Mouse (Mus musculus): ENCODE measurements around the gene Slc4a4. TPM values are rescaled to one million over a fixed set of nuclear protein-coding genes. Genes with fewer than 3 reads are reported as not detected.

Slc4a4 gene
- polyA plus RNA-seq, 1 experiment from 2014 or later, result 4.6 TPM

DNA sequence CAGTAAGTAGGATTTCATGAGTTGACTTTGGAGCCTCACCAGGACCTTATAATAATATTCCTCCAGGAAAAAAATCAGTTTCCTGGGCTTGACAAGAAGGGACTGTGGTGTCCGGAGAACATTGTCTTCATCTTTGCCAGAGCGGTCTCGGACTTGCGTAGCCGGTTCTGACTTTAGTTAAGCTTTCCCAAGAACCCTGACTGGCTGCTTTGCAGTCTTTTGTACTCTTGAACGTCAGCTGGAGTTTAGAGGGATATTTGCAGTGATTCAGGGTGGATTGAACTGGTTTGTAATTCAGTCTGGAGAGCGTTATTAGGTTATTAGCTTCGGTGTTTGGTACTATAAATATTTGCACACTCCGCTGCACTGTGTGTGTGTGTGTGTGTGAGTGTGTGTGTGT, 31.9 kb downstream of the Slc4a4 start:
- Histone ChIP-seq H3K4me1 (replicated peaks; ENCODE audit: control insufficient read depth, insufficient read depth, low read length) (peaks cover 10% of the 10 kb centered on the region; the same call in 1 of the 2 replicates), H3K4me2 (replicated peaks; ENCODE audit: low read depth) (no peak overlapping the region), H3K27ac (ENCODE audit: low read depth, low read length) (no peak overlapping the region), H3K36me3 (ENCODE audit: control insufficient read depth, insufficient read depth) (no peaks in the 10 kb centered on the region), H3K4me3 (ENCODE audit: low read depth, low read length) (no peak overlapping the region), H3K27me3 (replicated peaks; ENCODE audit: control insufficient read depth, insufficient read depth, low read length) (no peaks in the 10 kb centered on the region), H3K9me3 (ENCODE audit: control insufficient read depth) (no peaks in the 10 kb centered on the region), H3K9ac (ENCODE audit: low read depth, low read length) (no peak overlapping the region)
- no peak for ATAC-seq
- WGBS, result 60% methylated on average over 9 of the region's 9 CpGs
- no peak for TF ChIP-seq CTCF (IDR thresholded peaks at IDR 0.05; ENCODE audit: low read depth)

DNA sequence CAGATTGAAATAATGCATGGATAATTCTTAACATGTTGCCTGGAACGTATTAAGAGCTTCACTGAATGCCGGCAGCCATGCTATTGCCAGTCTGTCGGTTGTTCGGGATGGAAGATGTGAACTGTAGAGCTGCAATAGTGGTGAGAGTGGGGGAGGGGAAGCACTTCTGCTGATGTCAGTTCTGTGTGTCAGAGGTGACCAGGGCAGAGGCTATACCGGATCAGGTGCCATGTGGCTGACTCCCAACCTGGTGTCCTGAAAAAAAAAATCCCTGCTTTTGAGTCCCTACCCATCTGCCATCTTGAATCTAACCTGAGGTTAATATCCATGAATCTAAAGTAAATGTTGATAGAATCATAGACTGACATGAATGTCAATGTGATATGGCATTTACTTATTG, 39.0 kb downstream of the Slc4a4 start:
- TF ChIP-seq CTCF (IDR thresholded peaks at IDR 0.05; ENCODE audit: low read depth), result no peak
- Histone ChIP-seq H3K4me1 (replicated peaks; ENCODE audit: control insufficient read depth, insufficient read depth, low read length) (peaks cover 3% of the 10 kb centered on the region), H3K4me2 (replicated peaks; ENCODE audit: low read depth) (no peak overlapping the region), H3K9me3 (ENCODE audit: control insufficient read depth) (no peaks in the 10 kb centered on the region), H3K36me3 (ENCODE audit: control insufficient read depth, insufficient read depth) (no peaks in the 10 kb centered on the region), H3K4me3 (ENCODE audit: low read depth, low read length) (no peak overlapping the region), H3K9ac (ENCODE audit: low read depth, low read length) (no peak overlapping the region), H3K27me3 (replicated peaks; ENCODE audit: control insufficient read depth, insufficient read depth, low read length) (no peaks in the 10 kb centered on the region), H3K27ac (ENCODE audit: low read depth, low read length) (no peak overlapping the region)
- WGBS, result 89% methylated on average over 5 of the region's 5 CpGs
- ATAC-seq, result no peak

DNA sequence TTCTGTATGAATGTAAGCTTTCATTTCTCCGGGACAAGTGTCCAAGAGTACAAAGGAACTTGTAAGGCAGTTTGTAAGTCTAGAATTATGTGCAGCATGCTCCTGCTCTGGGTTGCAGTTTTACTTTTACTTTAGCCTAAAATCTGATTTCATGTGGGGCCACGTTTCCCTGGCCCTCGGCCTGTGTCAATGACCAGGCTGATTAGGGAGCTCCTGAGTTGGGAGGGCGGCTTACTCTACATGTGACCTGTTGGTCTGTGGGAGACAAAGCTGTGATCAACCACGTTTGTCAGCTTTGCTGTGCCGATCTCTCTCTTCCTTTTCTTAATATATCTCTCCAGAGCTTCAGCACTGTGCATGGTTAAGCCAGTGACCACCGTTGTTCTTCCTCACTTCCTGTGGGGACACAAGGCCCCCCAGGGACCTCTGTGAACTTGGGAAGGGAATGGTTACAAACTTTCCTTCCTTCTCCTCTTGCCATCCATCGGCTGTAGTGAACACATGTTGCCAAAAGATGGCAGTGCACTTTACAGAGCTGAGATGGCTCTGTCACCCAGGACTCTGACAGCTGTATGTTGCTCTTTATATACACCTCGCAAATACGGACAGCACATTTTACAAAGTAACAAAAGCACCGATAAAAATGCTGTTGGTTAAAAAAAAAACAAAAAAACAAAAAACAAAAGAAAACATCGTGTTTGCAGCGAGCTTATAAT, 41.7 kb downstream of the Slc4a4 start:
- H3K4me1 ChIP-seq (replicated peaks; ENCODE audit: control insufficient read depth, insufficient read depth, low read length), result peaks cover 8% of the 10 kb centered on the region
- H3K9ac ChIP-seq (ENCODE audit: low read depth, low read length), result no peak overlapping the region
- no peaks in the 10 kb centered on the region for H3K36me3 ChIP-seq (ENCODE audit: control insufficient read depth, insufficient read depth)
- TF ChIP-seq CTCF (IDR thresholded peaks at IDR 0.05; ENCODE audit: low read depth), result peak; percentile 90
- no peaks in the 10 kb centered on the region for H3K27me3 ChIP-seq (replicated peaks; ENCODE audit: control insufficient read depth, insufficient read depth, low read length)
- no peak overlapping the region for H3K27ac ChIP-seq (ENCODE audit: low read depth, low read length)
- H3K9me3 ChIP-seq (ENCODE audit: control insufficient read depth), result no peaks in the 10 kb centered on the region
- 33% methylated on average over 13 of the region's 13 CpGs for WGBS
- no peak for ATAC-seq
- no peak overlapping the region for H3K4me3 ChIP-seq (ENCODE audit: low read depth, low read length)
- H3K4me2 ChIP-seq (replicated peaks; ENCODE audit: low read depth), result peak overlapping the region; percentile 43

- peak; percentile 50 for TF ChIP-seq CTCF (IDR thresholded peaks at IDR 0.05; ENCODE audit: low read depth)
- Histone ChIP-seq H3K4me2 (replicated peaks; ENCODE audit: low read depth) (no peak overlapping the region), H3K9me3 (ENCODE audit: control insufficient read depth) (no peaks in the 10 kb centered on the region), H3K27ac (ENCODE audit: low read depth, low read length) (no peak overlapping the region), H3K4me1 (replicated peaks; ENCODE audit: control insufficient read depth, insufficient read depth, low read length) (peaks cover 8% of the 10 kb centered on the region), H3K9ac (ENCODE audit: low read depth, low read length) (no peak overlapping the region), H3K4me3 (ENCODE audit: low read depth, low read length) (no peak overlapping the region), H3K36me3 (ENCODE audit: control insufficient read depth, insufficient read depth) (no peaks in the 10 kb centered on the region), H3K27me3 (replicated peaks; ENCODE audit: control insufficient read depth, insufficient read depth, low read length) (no peaks in the 10 kb centered on the region)
- ATAC-seq, result 0 out of 2 replicates have a peak, but pooled peaks have one; percentile 32
- WGBS, result 64% methylated on average over 18 of the region's 18 CpGs
These were observed 42.9 kb downstream of the Slc4a4 start for GRCm38 (mm10) chr5:88929392-88930094.

GRCm38 (mm10) chr5:88930129-88930528, 43.5 kb downstream of the Slc4a4 start:
- Histone ChIP-seq H3K4me1 (replicated peaks; ENCODE audit: control insufficient read depth, insufficient read depth, low read length) (peaks cover 8% of the 10 kb centered on the region), H3K9ac (ENCODE audit: low read depth, low read length) (no peak overlapping the region), H3K27ac (ENCODE audit: low read depth, low read length) (no peak overlapping the region), H3K9me3 (ENCODE audit: control insufficient read depth) (no peaks in the 10 kb centered on the region), H3K36me3 (ENCODE audit: control insufficient read depth, insufficient read depth) (no peaks in the 10 kb centered on the region), H3K4me2 (replicated peaks; ENCODE audit: low read depth) (no peak overlapping the region), H3K4me3 (ENCODE audit: low read depth, low read length) (no peak overlapping the region), H3K27me3 (replicated peaks; ENCODE audit: control insufficient read depth, insufficient read depth, low read length) (no peaks in the 10 kb centered on the region)
- no peak for ATAC-seq
- 77% methylated on average over 5 of the region's 5 CpGs for WGBS
- no peak for TF ChIP-seq CTCF (IDR thresholded peaks at IDR 0.05; ENCODE audit: low read depth)

DNA sequence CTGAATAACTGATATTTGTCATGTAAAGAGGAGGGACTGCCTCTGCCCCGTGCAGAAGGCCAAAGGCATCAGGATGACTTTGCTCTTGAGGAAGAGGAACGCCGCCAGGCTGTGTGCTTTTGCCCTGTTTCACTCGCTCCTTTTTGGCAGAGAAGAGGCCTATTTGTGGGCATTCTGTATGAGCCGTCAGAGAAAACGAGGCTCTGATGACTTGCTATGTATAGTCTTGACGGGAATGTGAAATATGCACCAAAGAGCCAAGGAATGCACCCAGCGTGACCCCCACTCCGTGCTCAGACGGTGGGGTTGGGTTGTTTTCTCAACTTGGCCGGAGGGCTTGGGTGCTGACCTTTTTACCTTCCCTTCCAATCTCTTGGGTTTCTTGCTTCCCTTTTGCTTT, 44.0 kb downstream of the Slc4a4 start:
- ATAC-seq, result no peak
- WGBS, result 56% methylated on average over 11 of the region's 11 CpGs
- Histone ChIP-seq H3K9me3 (ENCODE audit: control insufficient read depth) (no peaks in the 10 kb centered on the region), H3K36me3 (ENCODE audit: control insufficient read depth, insufficient read depth) (no peaks in the 10 kb centered on the region), H3K4me3 (ENCODE audit: low read depth, low read length) (no peak overlapping the region), H3K4me2 (replicated peaks; ENCODE audit: low read depth) (no peak overlapping the region), H3K4me1 (replicated peaks; ENCODE audit: control insufficient read depth, insufficient read depth, low read length) (peaks cover 8% of the 10 kb centered on the region), H3K27ac (ENCODE audit: low read depth, low read length) (no peak overlapping the region), H3K9ac (ENCODE audit: low read depth, low read length) (no peak overlapping the region), H3K27me3 (replicated peaks; ENCODE audit: control insufficient read depth, insufficient read depth, low read length) (no peaks in the 10 kb centered on the region)
- TF ChIP-seq CTCF (IDR thresholded peaks at IDR 0.05; ENCODE audit: low read depth), result no peak
